8 mouse cellular contexts compared by ENCODE assay signal in the genomic region with DNA sequence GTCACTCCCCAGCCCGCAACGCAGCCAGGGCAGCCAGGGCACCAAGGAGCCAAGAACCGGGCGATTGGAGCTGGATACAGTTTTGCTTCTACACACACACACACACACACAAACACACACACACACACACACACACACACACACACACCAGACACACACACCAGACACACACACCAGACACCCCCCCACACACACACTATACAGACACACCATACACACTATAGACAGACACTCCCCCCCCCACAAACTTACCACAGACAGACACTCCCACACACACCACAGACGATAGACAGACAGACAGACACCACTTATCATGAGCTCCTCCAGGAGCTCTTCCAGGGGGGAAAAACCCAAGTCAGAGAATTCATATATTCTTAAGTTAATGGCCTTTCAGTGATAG. TPM values are rescaled to one million over a fixed set of nuclear protein-coding genes. Genes with fewer than 3 reads are reported as not detected.
A peak's percentile ranks its signal among the peaks of the same experiment; 100 is the strongest.
DNase-seq lines count a peak whose midpoint lies in the region; TF ChIP-seq lines count a peak whose summit lies in the region.

Gene Ak5 (minus strand): TSS at position 122 of the 400 bp plus-strand sequence.

- peak within 1 kb of the TSS; percentile 78 for H3ac ChIP-seq in myocyte (ENCODE audit: control insufficient read depth, insufficient read length)

- no peak for TF ChIP-seq POLR2A in embryonic fibroblast, embryonic 13.5 days (IDR thresholded peaks at IDR 0.05; ENCODE audit: low read depth, low read length)
- TF ChIP-seq POLR2A in myocyte (IDR thresholded peaks at IDR 0.05; ENCODE audit: insufficient read length, low read depth), result no peak

- no peaks in the 10 kb centered on the region for H3K79me2 ChIP-seq in myocyte (ENCODE audit: control insufficient read depth, insufficient read depth)

- H3K4me2 ChIP-seq in myocyte (ENCODE audit: low read depth), result peak within 1 kb of the TSS; percentile 83

- peaks cover 9% of the 10 kb centered on the region for H3K4me1 ChIP-seq in embryonic fibroblast, embryonic 13.5 days (ENCODE audit: control insufficient read depth, insufficient read depth, low read length)

- DNase-seq in left cerebral cortex, adult 18-20 months (ENCODE audit: low spot score in 2 of 2), result no peak
- DNase-seq in left cerebral cortex, adult 9 months (ENCODE audit: low spot score in 2 of 2), result no peak
- no peak for DNase-seq in layer of hippocampus, postnatal 36 days
- no peak for DNase-seq in spleen, postnatal 4 days (ENCODE audit: low spot score in 2 of 2)
- DNase-seq in right cerebral cortex, postnatal 36 days (ENCODE audit: low spot score in 2 of 2), result no peak
- DNase-seq in right cerebral cortex, postnatal 4 days, result no peak

- TF ChIP-seq CTCF in embryonic fibroblast, embryonic 13.5 days (IDR thresholded peaks at IDR 0.05; ENCODE audit: borderline replicate concordance, insufficient read depth, low read length), result no peak

- peaks cover 5% of the 10 kb centered on the region for H3K27me3 ChIP-seq in myocyte (ENCODE audit: control insufficient read depth, insufficient read depth, insufficient read length)

- peak within 1 kb of the TSS; percentile 66 for H3K4me3 ChIP-seq in embryonic fibroblast, embryonic 13.5 days (ENCODE audit: insufficient read depth, low read length)
- peak within 1 kb of the TSS; percentile 6 for H3K4me3 ChIP-seq in myocyte

- no peaks in the 10 kb centered on the region for H3K36me3 ChIP-seq in myocyte (ENCODE audit: control insufficient read depth, insufficient read depth)

- H3K27ac ChIP-seq in embryonic fibroblast, embryonic 13.5 days (ENCODE audit: insufficient read depth, low read length), result no peak within 1 kb of the TSS

TF ChIP-seq in myocyte, 11 proteins besides CTCF, POLR2A, EP300 and RAD21:
- TF ChIP-seq MAX (IDR thresholded peaks at IDR 0.05; ENCODE audit: low read depth), result no peak
- no peak for TF ChIP-seq E2F4 (IDR thresholded peaks at IDR 0.05; ENCODE audit: insufficient read depth)
- no peak for TF ChIP-seq TCF12 (IDR thresholded peaks at IDR 0.05; ENCODE audit: insufficient read depth, poor library complexity, severe bottlenecking)
- no peak for TF ChIP-seq REST (IDR thresholded peaks at IDR 0.05; ENCODE audit: insufficient read depth, insufficient read length)
- no peak for TF ChIP-seq SRF (IDR thresholded peaks at IDR 0.05; ENCODE audit: control insufficient read depth, insufficient read length, low read depth)
- TF ChIP-seq POLR2AphosphoS2 (IDR thresholded peaks at IDR 0.05; ENCODE audit: insufficient read length, low read depth), result no peak
- TF ChIP-seq CEBPB (IDR thresholded peaks at IDR 0.05; ENCODE audit: insufficient read depth, poor library complexity, severe bottlenecking), result no peak
- no peak for TF ChIP-seq TCF3 (IDR thresholded peaks at IDR 0.05; ENCODE audit: insufficient read length, low read depth)
- TF ChIP-seq MYOG (IDR thresholded peaks at IDR 0.05; ENCODE audit: control insufficient read depth in 1 of 3, insufficient read depth in 1 of 3, insufficient read length in 2 of 3, low read depth in 2 of 3), result no peak
- no peak for TF ChIP-seq MYOD1 (IDR thresholded peaks at IDR 0.05; ENCODE audit: control insufficient read depth in 1 of 3, insufficient read length in 2 of 3, low read depth in 2 of 3)
- no peak for TF ChIP-seq USF1 (IDR thresholded peaks at IDR 0.05; ENCODE audit: low read depth)

RNA-seq across cellular contexts. Expression of gene Ak5, which starts in this region (rescaled TPM):
- 100 to 1,000 TPM; 149 to 168 TPM for total RNA-seq in left cerebral cortex, adult 18-20 months (2021)
- polyA plus RNA-seq in embryonic fibroblast, embryonic 13.5 days (2011; ENCODE audit: insufficient read length, low read depth, missing spikeins), result 21.8 and 28.3 TPM in 2 replicates
- 100 to 1,000 TPM; 242 to 243 TPM for total RNA-seq in layer of hippocampus, postnatal 36 days (2021)
- polyA plus RNA-seq in myocyte (2012; fragmentation: generic; extraction: Trizol), result 2.2 TPM
